Mouse (Mus musculus) ZHBTc4 (cell line): ENCODE measurements around the gene Cpa5.

Experiments
- DNase-seq: peaks from one replicate; pipeline ENCODE4 v3.0.0-alpha.2; 2011; ENCODE audit warnings: low read depth, low spot score

Cpa5 gene

GRCm38 (mm10) chr6:30680442-30680841 is 69.6 kb downstream of the Cpa5 start:
- DNase-seq = no peak
